Mouse (Mus musculus) erythroblast, embryonic 14.5 days (primary cell): ENCODE measurements around the gene Btbd35f19.
"Not testable (repeated sequence)": the region's sequence is repeated elsewhere in the genome, so short reads cannot be mapped to it uniquely, and the experiment has no call there.

Experiments
- GATA1 ChIP-seq: IDR thresholded peaks from 2 replicates; pipeline ENCODE4 v1.6.1; 2012; ENCODE audit warnings: low read length, inconsistent platforms, mixed read lengths
- TAL1 ChIP-seq: IDR thresholded peaks from 3 replicates; pipeline ENCODE4 v1.6.1; 2012; ENCODE audit warnings: low read length, inconsistent platforms, mixed read lengths

- TF ChIP-seq TAL1, GATA1: not testable (repeated sequence)
Measured at GRCm38 (mm10) chrX:31336154-31336553, 47.6 kb downstream of the Btbd35f19 start, which contains the start of gene Btbd35f26.
